Mouse (Mus musculus): ENCODE measurements around the gene Tnfrsf18. TPM values are rescaled to one million over a fixed set of nuclear protein-coding genes. Genes with fewer than 3 reads are reported as not detected.

Tnfrsf18 gene
- polyA plus RNA-seq, 1 experiment, result not detected

- no peaks in the 10 kb centered on the region for H3K9me3 ChIP-seq (ENCODE audit: control insufficient read depth, low read length)
- TF ChIP-seq TAL1 (IDR thresholded peaks at IDR 0.05; ENCODE audit: low read length) (no peak), GATA1 (IDR thresholded peaks at IDR 0.05; ENCODE audit: low read length) (no peak)
Measured at GRCm38 (mm10) chr4:156008369-156008768, 17.6 kb upstream of the Tnfrsf18 start.

GRCm38 (mm10) chr4:156013637-156014036 lies 12.3 kb upstream of the Tnfrsf18 start, which contains the start of gene Tnfrsf4:
Gene Tnfrsf4, plus strand, starts transcription at chr4:156013843.
- peaks cover 82% of the 10 kb centered on the region for H3K36me3 ChIP-seq (ENCODE audit: control insufficient read depth)
- TF ChIP-seq GATA1 (IDR thresholded peaks at IDR 0.05; ENCODE audit: low read length) (no peak), TAL1 (IDR thresholded peaks at IDR 0.05; ENCODE audit: low read length) (no peak)
- no peaks in the 10 kb centered on the region for H3K9me3 ChIP-seq (ENCODE audit: control insufficient read depth, low read length)

More at GRCm38 (mm10) chr4:156008369-156008768, 17.6 kb upstream of the Tnfrsf18 start:
- H3K4me1 ChIP-seq (ENCODE audit: control insufficient read depth), result no peaks in the 10 kb centered on the region
- H3K27me3 ChIP-seq (ENCODE audit: control insufficient read depth), result no peaks in the 10 kb centered on the region
- peaks cover 95% of the 10 kb centered on the region for H3K36me3 ChIP-seq (ENCODE audit: control insufficient read depth)
- H3K4me3 ChIP-seq (replicated peaks), result no peak overlapping the region

DNA sequence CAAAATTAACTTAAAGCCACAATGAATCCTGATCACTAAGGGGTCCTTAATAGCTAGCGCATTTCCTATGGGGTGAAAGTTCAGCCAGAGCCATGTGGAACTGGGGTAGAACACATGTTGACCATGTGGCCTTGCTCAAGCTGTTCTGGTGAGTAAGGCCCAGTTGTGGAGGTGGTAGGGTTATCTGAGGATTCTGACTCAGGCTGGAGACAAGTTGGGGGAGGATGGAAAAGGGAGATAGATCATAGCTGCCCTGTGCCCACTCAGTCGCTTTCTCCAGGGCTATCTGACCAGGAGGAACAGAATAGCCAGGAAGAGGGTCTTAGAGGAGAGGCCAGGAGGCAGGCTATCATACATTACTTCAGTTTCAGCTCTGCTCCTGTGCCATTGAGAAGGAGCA lies 11.5 kb upstream of the Tnfrsf18 start:
- TF ChIP-seq TAL1 (IDR thresholded peaks at IDR 0.05; ENCODE audit: low read length) (no peak), GATA1 (IDR thresholded peaks at IDR 0.05; ENCODE audit: low read length) (no peak)
- H3K36me3 ChIP-seq (ENCODE audit: control insufficient read depth), result peaks cover 74% of the 10 kb centered on the region
- H3K4me1 ChIP-seq (ENCODE audit: control insufficient read depth), result no peaks in the 10 kb centered on the region
- H3K4me3 ChIP-seq (replicated peaks), result no peak overlapping the region
- H3K27me3 ChIP-seq (ENCODE audit: control insufficient read depth), result no peaks in the 10 kb centered on the region
- H3K9me3 ChIP-seq (ENCODE audit: control insufficient read depth, low read length), result no peaks in the 10 kb centered on the region

More at GRCm38 (mm10) chr4:156013637-156014036, 12.3 kb upstream of the Tnfrsf18 start, which contains the start of gene Tnfrsf4:
- Histone ChIP-seq H3K4me1 (ENCODE audit: control insufficient read depth) (no peaks in the 10 kb centered on the region), H3K4me3 (replicated peaks) (no peak within 1 kb of the TSS), H3K27me3 (ENCODE audit: control insufficient read depth) (no peaks in the 10 kb centered on the region)

GRCm38 (mm10) chr4:156019771-156020170 lies 6.2 kb upstream of the Tnfrsf18 start:
- H3K4me3 ChIP-seq (replicated peaks), result no peak overlapping the region
- H3K9me3 ChIP-seq (ENCODE audit: control insufficient read depth, low read length), result no peaks in the 10 kb centered on the region
- no peaks in the 10 kb centered on the region for H3K27me3 ChIP-seq (ENCODE audit: control insufficient read depth)
- peaks cover 4% of the 10 kb centered on the region for H3K4me1 ChIP-seq (ENCODE audit: control insufficient read depth)
- TF ChIP-seq TAL1 (IDR thresholded peaks at IDR 0.05; ENCODE audit: low read length), result no peak
- TF ChIP-seq GATA1 (IDR thresholded peaks at IDR 0.05; ENCODE audit: low read length), result no peak
- peaks cover 23% of the 10 kb centered on the region for H3K36me3 ChIP-seq (ENCODE audit: control insufficient read depth)

- H3K36me3 ChIP-seq (ENCODE audit: control insufficient read depth), result peaks cover 7% of the 10 kb centered on the region
Measured at GRCm38 (mm10) chr4:156021381-156021780, 4.6 kb upstream of the Tnfrsf18 start.

GRCm38 (mm10) chr4:156021942-156022419 lies 4.0 kb upstream of the Tnfrsf18 start:
- no peak overlapping the region for H3K4me3 ChIP-seq (replicated peaks)
- H3K4me1 ChIP-seq (ENCODE audit: control insufficient read depth), result peaks cover 4% of the 10 kb centered on the region
- no peaks in the 10 kb centered on the region for H3K9me3 ChIP-seq (ENCODE audit: control insufficient read depth, low read length)
- no peaks in the 10 kb centered on the region for H3K27me3 ChIP-seq (ENCODE audit: control insufficient read depth)
- TF ChIP-seq TAL1 (IDR thresholded peaks at IDR 0.05; ENCODE audit: low read length), result no peak
- peaks cover 4% of the 10 kb centered on the region for H3K36me3 ChIP-seq (ENCODE audit: control insufficient read depth)

More at GRCm38 (mm10) chr4:156021381-156021780, 4.6 kb upstream of the Tnfrsf18 start:
- Histone ChIP-seq H3K4me3 (replicated peaks) (no peak overlapping the region), H3K4me1 (ENCODE audit: control insufficient read depth) (peaks cover 4% of the 10 kb centered on the region), H3K9me3 (ENCODE audit: control insufficient read depth, low read length) (no peaks in the 10 kb centered on the region), H3K27me3 (ENCODE audit: control insufficient read depth) (no peaks in the 10 kb centered on the region)
- TF ChIP-seq GATA1 (IDR thresholded peaks at IDR 0.05; ENCODE audit: low read length), result no peak
- TF ChIP-seq TAL1 (IDR thresholded peaks at IDR 0.05; ENCODE audit: low read length), result no peak

DNA sequence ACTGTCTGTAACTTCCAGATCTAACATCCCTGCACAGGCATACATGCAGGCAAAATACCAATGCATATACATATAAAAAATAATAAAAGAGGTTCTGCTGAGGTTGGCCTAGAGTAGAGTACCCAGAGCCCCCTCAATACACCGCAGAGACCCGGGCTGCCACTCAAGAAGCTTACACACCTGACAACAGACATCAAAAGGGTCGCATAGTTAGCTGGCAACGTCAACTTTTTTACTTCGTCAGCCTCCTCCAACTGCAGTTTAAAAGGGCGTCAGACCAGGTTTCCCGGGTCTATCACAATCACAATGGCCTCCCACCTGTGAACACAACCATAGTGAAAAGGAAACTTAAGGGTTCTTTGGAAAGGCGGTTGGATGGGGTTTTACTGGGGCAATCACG lies 2.4 kb upstream of the Tnfrsf18 start:
- Histone ChIP-seq H3K4me3 (replicated peaks) (no peak overlapping the region), H3K36me3 (ENCODE audit: control insufficient read depth) (no peaks in the 10 kb centered on the region), H3K4me1 (ENCODE audit: control insufficient read depth) (peaks cover 4% of the 10 kb centered on the region), H3K27me3 (ENCODE audit: control insufficient read depth) (no peaks in the 10 kb centered on the region), H3K9me3 (ENCODE audit: control insufficient read depth, low read length) (no peaks in the 10 kb centered on the region)
- TF ChIP-seq GATA1 (IDR thresholded peaks at IDR 0.05; ENCODE audit: low read length) (no peak), TAL1 (IDR thresholded peaks at IDR 0.05; ENCODE audit: low read length) (no peak)

- TF ChIP-seq GATA1 (IDR thresholded peaks at IDR 0.05; ENCODE audit: low read length) (no peak), TAL1 (IDR thresholded peaks at IDR 0.05; ENCODE audit: low read length) (no peak)
- Histone ChIP-seq H3K36me3 (ENCODE audit: control insufficient read depth) (no peaks in the 10 kb centered on the region), H3K4me3 (replicated peaks) (no peak overlapping the region), H3K4me1 (ENCODE audit: control insufficient read depth) (peaks cover 4% of the 10 kb centered on the region), H3K9me3 (ENCODE audit: control insufficient read depth, low read length) (no peaks in the 10 kb centered on the region), H3K27me3 (ENCODE audit: control insufficient read depth) (no peaks in the 10 kb centered on the region)
Measured at GRCm38 (mm10) chr4:156024184-156024583, 1.8 kb upstream of the Tnfrsf18 start.

DNA sequence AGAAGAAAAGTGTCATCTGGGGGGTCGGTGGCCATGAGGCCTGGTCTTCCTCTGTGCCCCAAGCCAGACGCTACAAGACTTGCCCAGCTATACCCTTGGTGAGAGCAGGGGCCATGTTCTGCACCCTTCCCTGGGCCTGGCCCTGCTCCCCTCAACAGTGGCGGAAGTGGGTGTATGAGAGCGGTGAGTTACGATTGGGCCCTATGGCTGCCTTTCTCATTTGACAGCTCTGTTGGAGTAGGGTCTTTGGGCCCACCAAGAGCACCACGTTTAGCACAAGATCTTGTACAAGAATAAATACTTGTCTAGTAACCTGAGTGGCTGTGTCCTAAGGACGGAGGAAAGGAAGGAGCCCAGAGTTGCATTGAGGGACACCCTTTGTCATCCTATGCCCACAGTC lies 2.6 kb downstream of the Tnfrsf18 start:
- TF ChIP-seq GATA1 (IDR thresholded peaks at IDR 0.05; ENCODE audit: low read length), result no peak
- no peak for TF ChIP-seq TAL1 (IDR thresholded peaks at IDR 0.05; ENCODE audit: low read length)
- no peaks in the 10 kb centered on the region for H3K4me1 ChIP-seq (ENCODE audit: control insufficient read depth)
- no peaks in the 10 kb centered on the region; the same call in 1 of the 2 replicates for H3K27me3 ChIP-seq (ENCODE audit: control insufficient read depth)
- H3K9me3 ChIP-seq (ENCODE audit: control insufficient read depth, low read length), result no peaks in the 10 kb centered on the region
- no peak overlapping the region for H3K4me3 ChIP-seq (replicated peaks)
- H3K36me3 ChIP-seq (ENCODE audit: control insufficient read depth), result no peaks in the 10 kb centered on the region

GRCm38 (mm10) chr4:156030651-156031118 lies 4.7 kb downstream of the Tnfrsf18 start:
- Histone ChIP-seq H3K4me1 (ENCODE audit: control insufficient read depth) (no peaks in the 10 kb centered on the region), H3K36me3 (ENCODE audit: control insufficient read depth) (no peaks in the 10 kb centered on the region), H3K9me3 (ENCODE audit: control insufficient read depth, low read length) (no peaks in the 10 kb centered on the region), H3K27me3 (ENCODE audit: control insufficient read depth) (peaks cover 19% of the 10 kb centered on the region), H3K4me3 (replicated peaks) (peak overlapping the region; percentile 47)
- TF ChIP-seq GATA1 (IDR thresholded peaks at IDR 0.05; ENCODE audit: low read length), result no peak
- TF ChIP-seq TAL1 (IDR thresholded peaks at IDR 0.05; ENCODE audit: low read length), result no peak

Data from erythroblast, embryonic 14.5 days (primary cell).